Mouse (Mus musculus) lung, postnatal 0 days (tissue): ENCODE results near the gene Edem2.

Experiments
- CTCF ChIP-seq: IDR thresholded peaks from 2 replicates; pipeline ENCODE4 v1.5.1; 2016; ENCODE audit warnings: antibody characterized with exemption, mild to moderate bottlenecking
- EP300 ChIP-seq: IDR thresholded peaks from 2 replicates; pipeline ENCODE4 v1.6.1; 2016; ENCODE audit warnings: antibody characterized with exemption, mild to moderate bottlenecking, control low read depth

DNA sequence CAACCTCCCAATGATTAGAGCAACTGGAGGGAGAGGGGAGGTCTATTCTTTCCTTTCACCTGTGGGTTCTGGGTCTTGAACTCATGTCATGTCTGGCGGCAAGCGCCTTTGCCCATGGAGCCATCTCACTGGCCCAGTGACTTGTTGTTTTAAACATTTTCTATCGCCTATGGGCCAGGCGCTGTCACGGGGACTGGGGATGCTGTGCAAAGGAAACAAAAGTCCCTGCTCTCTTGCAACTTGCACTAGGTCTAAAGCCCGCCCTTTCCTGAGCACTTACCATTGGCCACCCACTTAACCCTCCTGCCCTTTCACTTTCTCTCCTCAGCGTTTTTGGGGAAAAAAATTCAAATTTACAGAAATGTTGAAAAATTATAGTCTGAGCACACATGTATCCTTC, 32.4 kb downstream of the Edem2 start:
- no peak for TF ChIP-seq CTCF
- TF ChIP-seq EP300 = no peak
